Mouse (Mus musculus) embryonic fibroblast, embryonic 13.5 days (primary cell): ENCODE measurements around the gene Gm20388. TPM values are rescaled to one million over a fixed set of nuclear protein-coding genes. Genes with fewer than 3 reads are reported as not detected.

Experiments used
- H3K27ac ChIP-seq: 2 replicates; pipeline ENCODE4 v1.5.1; 2012; ENCODE audit warnings: low read length, control low read depth, inconsistent platforms; ENCODE audit not compliant: insufficient read depth
- H3K4me1 ChIP-seq: 2 replicates; pipeline ENCODE4 v1.6.1; 2011; ENCODE audit warnings: low read length; ENCODE audit not compliant: control insufficient read depth, insufficient read depth
- H3K4me3 ChIP-seq: 2 replicates; pipeline ENCODE4 v1.5.1; 2011; ENCODE audit warnings: mild to moderate bottlenecking, control low read depth, low read length; ENCODE audit not compliant: insufficient read depth
- CTCF ChIP-seq: IDR thresholded peaks from 2 replicates; pipeline ENCODE4 v1.5.1; 2011; ENCODE audit warnings: mild to moderate bottlenecking, control low read depth, low read length, moderate library complexity, borderline replicate concordance; ENCODE audit not compliant: insufficient read depth
- POLR2A ChIP-seq: IDR thresholded peaks from 2 replicates; pipeline ENCODE4 v1.6.1; 2011; ENCODE audit warnings: low read depth, mild to moderate bottlenecking, control low read depth, low read length, moderate library complexity
- polyA plus RNA-seq: library from polyadenylated mRNA; stranded (reverse); fragments of >200 nt; gene quantifications from 2 replicates; pipeline ENCODE4 v1.2.4, GENCODE M21; 2011; ENCODE audit warnings: low read depth; ENCODE audit not compliant: missing spikeins, insufficient read length

Gm20388 gene
- polyA plus RNA-seq, 1 experiment, result 82.8 TPM

- peak overlapping the region; percentile 77 for H3K27ac ChIP-seq
- H3K4me3 ChIP-seq, result no peak overlapping the region
- peaks cover 11% of the 10 kb centered on the region for H3K4me1 ChIP-seq
- no peak for TF ChIP-seq CTCF
- TF ChIP-seq POLR2A, result peak; percentile 37
Measured at GRCm38 (mm10) chr8:120276051-120276890, 365.6 kb downstream of the Gm20388 start.

DNA sequence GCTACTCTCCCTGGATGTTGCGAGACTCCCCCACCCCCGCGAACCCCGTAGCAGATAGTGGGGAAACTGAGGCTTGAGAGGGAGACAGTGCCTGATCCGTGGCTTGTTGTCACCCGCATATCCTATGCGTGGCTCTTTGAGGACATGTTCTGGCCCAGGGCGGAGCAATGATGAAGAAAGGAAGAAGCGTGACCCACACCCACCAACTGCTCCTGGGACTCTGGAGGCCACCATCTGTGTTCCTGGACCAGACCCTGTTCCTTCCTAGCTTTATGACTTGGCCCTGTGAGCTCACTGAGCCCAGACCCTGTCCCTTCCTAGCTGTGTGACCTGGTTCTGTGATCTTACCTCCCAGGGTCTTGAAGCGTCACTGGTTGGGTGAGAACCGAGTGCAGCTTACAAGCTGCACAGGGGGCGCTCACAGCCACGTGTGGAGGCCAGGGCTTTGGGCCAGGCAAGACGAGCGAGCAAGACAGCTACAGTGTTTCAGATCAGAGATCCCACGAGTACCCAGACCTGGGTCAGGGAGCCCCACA is 366.3 kb downstream of the Gm20388 start:
- Histone ChIP-seq H3K4me3 (no peak overlapping the region), H3K4me1 (peaks cover 11% of the 10 kb centered on the region)
- TF ChIP-seq POLR2A (no peak; the same call in 1 of the 2 replicates), CTCF (peak; percentile 48; the same call in 1 of the 2 replicates)

GRCm38 (mm10) chr8:120278009-120278408 is 367.4 kb downstream of the Gm20388 start:
- Histone ChIP-seq H3K27ac (no peak overlapping the region), H3K4me3 (no peak overlapping the region), H3K4me1 (peaks cover 11% of the 10 kb centered on the region)
- TF ChIP-seq CTCF (no peak), POLR2A (no peak)

More for the DNA sequence above, 366.3 kb downstream of the Gm20388 start:
- H3K27ac ChIP-seq, result peak overlapping the region; percentile 49

- Histone ChIP-seq H3K27ac (no peak overlapping the region), H3K4me1 (peaks cover 11% of the 10 kb centered on the region), H3K4me3 (no peak overlapping the region)
- no peak for TF ChIP-seq CTCF
- no peak for TF ChIP-seq POLR2A
Measured at GRCm38 (mm10) chr8:120279418-120279817, 368.8 kb downstream of the Gm20388 start.

DNA sequence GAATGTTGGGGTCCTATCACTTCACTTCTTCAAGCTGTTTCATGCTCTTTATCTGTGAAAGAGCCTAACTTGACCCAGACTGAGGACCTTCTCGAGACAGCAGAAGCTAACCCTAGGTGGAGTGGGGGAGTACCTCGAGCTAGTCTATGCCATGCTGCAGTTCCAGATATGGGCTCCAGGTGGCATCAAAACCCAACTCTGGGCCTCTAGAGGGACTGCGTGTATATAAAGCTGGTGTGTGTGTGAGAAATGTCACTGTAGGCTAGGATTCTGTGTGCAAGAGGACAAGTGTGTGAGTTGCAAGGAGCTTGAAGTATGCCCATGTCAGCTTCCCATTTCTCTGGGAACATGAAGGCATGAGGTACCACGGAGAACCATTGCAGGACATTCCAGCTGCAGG is 370.8 kb downstream of the Gm20388 start:
- no peak overlapping the region for H3K27ac ChIP-seq
- no peak overlapping the region for H3K4me3 ChIP-seq
- peaks cover 15% of the 10 kb centered on the region for H3K4me1 ChIP-seq
- no peak for TF ChIP-seq POLR2A
- TF ChIP-seq CTCF, result peak; percentile 53; the same call in 1 of the 2 replicates

GRCm38 (mm10) chr8:120282465-120282864 is 371.8 kb downstream of the Gm20388 start:
- TF ChIP-seq CTCF, result no peak
- TF ChIP-seq POLR2A, result no peak
- peaks cover 11% of the 10 kb centered on the region for H3K4me1 ChIP-seq
- H3K27ac ChIP-seq, result no peak overlapping the region
- H3K4me3 ChIP-seq, result no peak overlapping the region

- H3K4me3 ChIP-seq, result no peak overlapping the region
- peaks cover 6% of the 10 kb centered on the region; the same call in 1 of the 2 replicates for H3K4me1 ChIP-seq
- no peak overlapping the region for H3K27ac ChIP-seq
- TF ChIP-seq CTCF, result no peak
- TF ChIP-seq POLR2A, result no peak
Measured at GRCm38 (mm10) chr8:120284265-120284664, 373.6 kb downstream of the Gm20388 start.

DNA sequence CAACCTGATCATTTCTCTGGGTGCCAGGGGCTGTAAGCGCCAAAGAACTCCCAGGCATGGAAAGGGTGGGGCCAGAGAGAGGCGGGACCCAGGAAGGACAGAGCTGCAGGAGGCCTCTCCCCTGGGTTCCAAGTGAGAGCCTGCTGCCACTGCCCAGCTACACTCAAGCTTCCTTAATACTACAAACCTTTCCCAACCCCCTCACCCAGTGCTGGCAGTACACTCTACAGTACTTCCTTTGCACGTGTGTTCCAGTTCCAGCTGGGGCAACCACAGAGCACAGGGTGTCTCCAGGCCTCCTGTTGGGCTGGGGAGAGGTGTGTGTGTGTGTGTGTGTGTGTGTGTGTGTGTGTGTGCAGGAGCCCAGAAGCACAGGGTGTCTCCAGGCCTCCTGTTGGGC is 374.4 kb downstream of the Gm20388 start:
- Histone ChIP-seq H3K27ac (no peak overlapping the region), H3K4me1 (peaks cover 6% of the 10 kb centered on the region; the same call in 1 of the 2 replicates), H3K4me3 (no peak overlapping the region)
- TF ChIP-seq POLR2A, result no peak

DNA sequence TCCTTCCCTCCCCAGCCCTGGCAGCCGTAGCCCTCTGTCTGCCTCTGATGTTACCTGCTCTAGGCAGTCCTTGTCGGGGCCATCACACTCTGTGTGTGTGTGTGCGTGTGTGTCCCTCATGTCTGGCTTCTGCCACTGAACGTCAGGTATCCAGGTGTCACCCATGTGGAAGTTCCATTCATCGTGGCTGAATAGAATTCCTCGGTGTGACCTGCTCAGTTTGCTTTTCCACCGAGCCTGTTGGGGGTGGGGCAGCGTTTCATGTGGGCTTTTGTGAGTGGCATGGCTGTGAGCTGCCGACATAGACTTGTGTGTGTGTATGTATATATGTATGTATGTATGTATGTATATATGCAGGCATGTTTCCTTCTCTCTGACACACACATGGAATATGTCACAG is 375.2 kb downstream of the Gm20388 start:
- H3K4me1 ChIP-seq, result peaks cover 6% of the 10 kb centered on the region; the same call in 1 of the 2 replicates
- TF ChIP-seq POLR2A, result no peak
- TF ChIP-seq CTCF, result no peak
- no peak overlapping the region for H3K27ac ChIP-seq
- H3K4me3 ChIP-seq, result no peak overlapping the region
